Mouse (Mus musculus) spleen, postnatal 0 days (tissue): ENCODE results near the gene Hamp2. TPM values are rescaled to one million over a fixed set of nuclear protein-coding genes. Genes with fewer than 3 reads are reported as not detected.

Experiments
- polyA plus RNA-seq: library from polyadenylated mRNA; unstranded; fragments of >200 nt; fragmentation: Nextera tagmentation; extraction: Ambion mirVana; gene quantifications from 2 replicates; pipeline ENCODE4 v1.2.1, GENCODE M21; 2015

Gene Hamp2
- not detected in 2 replicates for polyA plus RNA-seq

GRCm38 (mm10) chr7:30924581-30924980, at the start of gene Hamp2:
Gene Hamp2 (minus strand): TSS chr7:30924681.

GRCm38 (mm10) chr7:30973501-30974289, 49.2 kb upstream of the Hamp2 start, which contains the start of gene Fam187b:
Gene Fam187b (plus strand): TSS chr7:30973790.

GRCm38 (mm10) chr7:30973251-30973500, 48.7 kb upstream of the Hamp2 start, which contains the start of gene Lsr:
Gene Lsr (minus strand): TSS chr7:30973464.

GRCm38 (mm10) chr7:30956756-30957366, 32.4 kb upstream of the Hamp2 start, which contains the start of gene Usf2:
Gene Usf2 (minus strand): TSS chr7:30956803.

GRCm38 (mm10) chr7:30943909-30944635, 19.6 kb upstream of the Hamp2 start, which contains the start of gene Hamp:
Gene Hamp (minus strand): TSS chr7:30944032.

GRCm38 (mm10) chr7:30914732-30915131, 9.7 kb downstream of the Hamp2 start, which contains the start of gene Mag:
Gene Mag (minus strand): TSS chr7:30914873.

GRCm38 (mm10) chr7:30880176-30880575, 44.3 kb downstream of the Hamp2 start, which contains the start of gene Cd22:
Gene Cd22 (minus strand): TSS chr7:30880342.

Other genes starting within 250 kb of the Hamp2 start
- gene 2200002J24Rik, start 225.8 kb downstream of the Hamp2 start, polyA plus RNA-seq = 0.49 and 1.6 TPM in 2 replicates
- 1.3 and 1.6 TPM in 2 replicates for gene Atp4a, start 212.5 kb downstream of the Hamp2 start, polyA plus RNA-seq
- 128 and 142 TPM in 2 replicates for gene Tmem147, start 195.1 kb downstream of the Hamp2 start, polyA plus RNA-seq
- gene Gapdhs, start 181.0 kb downstream of the Hamp2 start, polyA plus RNA-seq = 0.25 and 0.27 TPM in 2 replicates
- gene Sbsn, start 173.2 kb downstream of the Hamp2 start, polyA plus RNA-seq = 2.2 and 4.9 TPM in 2 replicates
- gene Dmkn, start 160.9 kb downstream of the Hamp2 start, polyA plus RNA-seq = 25.5 and 26.9 TPM in 2 replicates
- 1.9 and 2.6 TPM in 2 replicates for gene Krtdap, start 136.8 kb downstream of the Hamp2 start, polyA plus RNA-seq
- 1.7 and 2.7 TPM in 2 replicates for gene Ffar2, start 100.9 kb downstream of the Hamp2 start, polyA plus RNA-seq
- gene Ffar3, start 68.5 kb downstream of the Hamp2 start, polyA plus RNA-seq = not detected in 2 replicates
- gene Ffar1, start 63.1 kb downstream of the Hamp2 start, polyA plus RNA-seq = 0.18 and 0.27 TPM in 2 replicates
- 3.1 and 3.2 TPM in 2 replicates for gene Cd22, start 44.3 kb downstream of the Hamp2 start, polyA plus RNA-seq
- 0.58 and 0.81 TPM in 2 replicates for gene Mag, start 9.8 kb downstream of the Hamp2 start, polyA plus RNA-seq
- not detected in 2 replicates for gene Hamp, start 19.4 kb upstream of the Hamp2 start, polyA plus RNA-seq
- 17.9 and 18.0 TPM in 2 replicates for gene Usf2, start 32.1 kb upstream of the Hamp2 start, polyA plus RNA-seq
- 3.7 and 4.4 TPM in 2 replicates for gene Lsr, start 48.8 kb upstream of the Hamp2 start, polyA plus RNA-seq
- gene Fam187b, start 49.1 kb upstream of the Hamp2 start, polyA plus RNA-seq = 0.67 and 0.72 TPM in 2 replicates
- 98.3 and 112 TPM in 2 replicates for gene Fxyd5, start 117.8 kb upstream of the Hamp2 start, polyA plus RNA-seq
- gene Fxyd7, start 126.8 kb upstream of the Hamp2 start, polyA plus RNA-seq = 0.33 TPM in 1 of 2 replicates, not detected in the other
- 41.4 and 53.4 TPM in 2 replicates for gene Fxyd1, start 132.5 kb upstream of the Hamp2 start, polyA plus RNA-seq
- gene Lgi4, start 134.7 kb upstream of the Hamp2 start, polyA plus RNA-seq = 0.32 TPM in 1 of 2 replicates, not detected in the other
- gene Fxyd3, start 152.0 kb upstream of the Hamp2 start, polyA plus RNA-seq = 23.8 and 24.8 TPM in 2 replicates
- gene Hpn, start 190.6 kb upstream of the Hamp2 start, polyA plus RNA-seq = 14.4 and 18.3 TPM in 2 replicates
- 3.4 and 4.9 TPM in 2 replicates for gene Scn1b, start 202.3 kb upstream of the Hamp2 start, polyA plus RNA-seq
- 22.1 and 28.0 TPM in 2 replicates for gene Gramd1a, start 231.2 kb upstream of the Hamp2 start, polyA plus RNA-seq